Mouse (Mus musculus): ENCODE results near the gene Gkn1. TPM values are rescaled to one million over a fixed set of nuclear protein-coding genes. Genes with fewer than 3 reads are reported as not detected.

Gkn1 gene
- polyA plus RNA-seq, 1 experiment from 2014 or later, result 4.7 TPM

GRCm38 (mm10) chr6:87304486-87304885 lies 46.3 kb downstream of the Gkn1 start:
- 80% methylated on average over 8 of the region's 8 CpGs for WGBS
- Histone ChIP-seq H3K9ac (ENCODE audit: low read depth, low read length) (no peak overlapping the region), H3K4me2 (replicated peaks; ENCODE audit: low read depth) (no peak overlapping the region), H3K4me3 (ENCODE audit: low read depth, low read length) (no peak overlapping the region), H3K4me1 (replicated peaks; ENCODE audit: control insufficient read depth, insufficient read depth, low read length) (no peaks in the 10 kb centered on the region), H3K27ac (ENCODE audit: low read depth, low read length) (no peak overlapping the region), H3K36me3 (ENCODE audit: control insufficient read depth, insufficient read depth) (no peaks in the 10 kb centered on the region), H3K27me3 (replicated peaks; ENCODE audit: control insufficient read depth, insufficient read depth, low read length) (no peaks in the 10 kb centered on the region), H3K9me3 (ENCODE audit: control insufficient read depth) (no peaks in the 10 kb centered on the region)
- ATAC-seq, result no peak
- TF ChIP-seq CTCF (IDR thresholded peaks at IDR 0.05; ENCODE audit: low read depth), result no peak

- Histone ChIP-seq H3K4me2 (replicated peaks; ENCODE audit: low read depth) (no peak overlapping the region), H3K27me3 (replicated peaks; ENCODE audit: control insufficient read depth, insufficient read depth, low read length) (no peaks in the 10 kb centered on the region), H3K9ac (ENCODE audit: low read depth, low read length) (no peak overlapping the region), H3K4me1 (replicated peaks; ENCODE audit: control insufficient read depth, insufficient read depth, low read length) (no peaks in the 10 kb centered on the region), H3K27ac (ENCODE audit: low read depth, low read length) (no peak overlapping the region), H3K9me3 (ENCODE audit: control insufficient read depth) (no peaks in the 10 kb centered on the region), H3K36me3 (ENCODE audit: control insufficient read depth, insufficient read depth) (no peaks in the 10 kb centered on the region), H3K4me3 (ENCODE audit: low read depth, low read length) (no peak overlapping the region)
- no peak for ATAC-seq
- TF ChIP-seq CTCF (IDR thresholded peaks at IDR 0.05; ENCODE audit: low read depth), result no peak
- 72% methylated on average over 5 of the region's 5 CpGs for WGBS
Observed at GRCm38 (mm10) chr6:87302746-87303145, 48.0 kb downstream of the Gkn1 start.

- 40% methylated on average over 4 of the region's 4 CpGs for WGBS
- Histone ChIP-seq H3K36me3 (ENCODE audit: control insufficient read depth, insufficient read depth) (no peaks in the 10 kb centered on the region), H3K9ac (ENCODE audit: low read depth, low read length) (no peak overlapping the region), H3K4me1 (replicated peaks; ENCODE audit: control insufficient read depth, insufficient read depth, low read length) (no peaks in the 10 kb centered on the region), H3K27ac (ENCODE audit: low read depth, low read length) (no peak overlapping the region), H3K4me3 (ENCODE audit: low read depth, low read length) (no peak overlapping the region), H3K4me2 (replicated peaks; ENCODE audit: low read depth) (no peak overlapping the region), H3K27me3 (replicated peaks; ENCODE audit: control insufficient read depth, insufficient read depth, low read length) (no peaks in the 10 kb centered on the region), H3K9me3 (ENCODE audit: control insufficient read depth) (no peaks in the 10 kb centered on the region)
- ATAC-seq, result no peak
- no peak for TF ChIP-seq CTCF (IDR thresholded peaks at IDR 0.05; ENCODE audit: low read depth)
Observed at GRCm38 (mm10) chr6:87301991-87302390, 48.8 kb downstream of the Gkn1 start.

Other genes with a start within 250 kb of the Gkn1 start
- gene D6Ertd527e, start 246.2 kb downstream of the Gkn1 start, polyA plus RNA-seq (2015; fragmentation: Nextera tagmentation; extraction: Ambion mirVana), result 0.18 and 0.25 TPM in 2 replicates
- gene Antxr1, start 15.1 kb downstream of the Gkn1 start, polyA plus RNA-seq (2015; fragmentation: Nextera tagmentation; extraction: Ambion mirVana), result 4.9 TPM in 2 replicates
- gene Gkn2, start 22.4 kb upstream of the Gkn1 start, polyA plus RNA-seq (2015; fragmentation: Nextera tagmentation; extraction: Ambion mirVana), result 7.5 and 59.7 TPM in 2 replicates
- 36.9 and 64.4 TPM in 2 replicates for gene Gkn3, start 38.0 kb upstream of the Gkn1 start, polyA plus RNA-seq (2015; fragmentation: Nextera tagmentation; extraction: Ambion mirVana)
- not detected in 2 replicates for gene Bmp10, start 78.1 kb upstream of the Gkn1 start, polyA plus RNA-seq (2015; fragmentation: Nextera tagmentation; extraction: Ambion mirVana)
- 1.5 and 2.1 TPM in 2 replicates for gene Arhgap25, start 182.3 kb upstream of the Gkn1 start, polyA plus RNA-seq (2015; fragmentation: Nextera tagmentation; extraction: Ambion mirVana)
- 0.63 and 1.0 TPM in 2 replicates for gene Prokr1, start 239.8 kb upstream of the Gkn1 start, polyA plus RNA-seq (2015; fragmentation: Nextera tagmentation; extraction: Ambion mirVana)